ENCODE assay signal across 31 mouse cellular contexts in the genomic region with DNA sequence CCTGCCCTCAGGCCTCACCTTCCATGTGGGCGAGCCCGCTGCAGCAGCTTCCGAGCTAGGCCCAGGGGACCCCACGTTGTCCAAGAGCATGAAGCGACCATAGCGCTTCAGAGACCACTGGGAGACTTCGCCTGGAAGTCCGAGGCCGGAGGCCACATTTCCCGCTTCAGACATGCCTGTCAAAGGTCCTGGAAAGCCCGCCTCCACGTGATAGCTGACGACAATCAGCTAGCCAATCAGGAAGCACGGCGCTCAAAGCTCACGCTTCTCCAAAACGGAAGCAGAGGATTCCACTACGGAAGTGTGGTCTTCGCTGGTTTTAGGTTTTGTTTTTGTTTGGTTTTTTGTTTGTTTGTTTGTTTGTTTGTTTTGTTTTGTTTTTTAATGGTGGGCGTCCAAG. TPM values are rescaled to one million over a fixed set of nuclear protein-coding genes. Genes with fewer than 3 reads are reported as not detected.
DNase-seq lines count a peak whose midpoint lies in the region; ATAC-seq and TF ChIP-seq lines count a peak whose summit lies in the region.
"Had no signal": no experiment of that assay in that cellular context is flagged by ENCODE, and none has a peak within 500 bp of the region (broad histone marks: within the 10 kb centered on the region; RNA-seq: fewer than 3 reads in every experiment).

No protein-coding gene starts in this region.

- DNase-seq in liver (peak; percentile 34), MEL-GATA-1-ER (ENCODE audit: extremely low read depth, low read depth) (peak; percentile 85)
- DNase-seq in liver, postnatal 0 days = no peak
- DNase-seq in liver, embryonic 11.5 days (ENCODE audit: low spot score) = no peak
- peak; percentile 40 for DNase-seq in testis, postnatal 10 days (ENCODE audit: low spot score)
- no peak for DNase-seq in adrenal gland, postnatal 4 days (ENCODE audit: low spot score in 2 of 2)
- DNase-seq in cerebellum, adult 9-10 months = no peak
- no peak for DNase-seq in gastrocnemius, adult 2 months
- DNase-seq: adrenal gland, postnatal 25 days; cerebellum, adult 8-10 months; forebrain, postnatal 0 days; gastrocnemius, postnatal 10 days; heart, postnatal 14 days; kidney, adult 2 months; kidney, postnatal 4 days; lung, postnatal 36 days; right cerebral cortex, postnatal 14 days; thymus, adult 18-20 months; thymus, postnatal 36 days had no signal

- no peaks in the 10 kb centered on the region for H3K36me3 ChIP-seq in liver, postnatal 0 days (replicated peaks; ENCODE audit: insufficient read depth, low read length)
- H3K36me3 ChIP-seq in liver, embryonic 11.5 days (ENCODE audit: control insufficient read depth, insufficient read depth, low read length) = no peaks in the 10 kb centered on the region
- H3K36me3 ChIP-seq: embryonic facial prominence, embryonic 13.5 days; forebrain, embryonic 12.5 days; hindbrain, embryonic 10.5 days; hindbrain, embryonic 15.5 days; intestine, embryonic 15.5 days; limb, embryonic 12.5 days; midbrain, embryonic 13.5 days; neural tube, embryonic 13.5 days had no signal

- H3K9me3 ChIP-seq in liver, postnatal 0 days (ENCODE audit: low read length) = no peaks in the 10 kb centered on the region
- H3K9me3 ChIP-seq in liver, embryonic 11.5 days (ENCODE audit: control insufficient read depth, low read length) = no peaks in the 10 kb centered on the region
- H3K9me3 ChIP-seq: embryonic facial prominence, embryonic 13.5 days; forebrain, embryonic 12.5 days; hindbrain, embryonic 10.5 days; hindbrain, embryonic 15.5 days; intestine, embryonic 15.5 days; limb, embryonic 12.5 days; midbrain, embryonic 13.5 days; neural tube, embryonic 13.5 days had no signal

- H3K27me3 ChIP-seq in liver, postnatal 0 days (ENCODE audit: insufficient read depth, low read length) = no peaks in the 10 kb centered on the region
- no peaks in the 10 kb centered on the region for H3K27me3 ChIP-seq in liver, embryonic 11.5 days (replicated peaks; ENCODE audit: control insufficient read depth, insufficient read depth, low read length)
- H3K27me3 ChIP-seq: embryonic facial prominence, embryonic 13.5 days; forebrain, embryonic 12.5 days; hindbrain, embryonic 15.5 days; intestine, embryonic 15.5 days; limb, embryonic 12.5 days; midbrain, embryonic 13.5 days; neural tube, embryonic 13.5 days had no signal

- no peak overlapping the region for H3K4me2 ChIP-seq in liver, postnatal 0 days (ENCODE audit: low read depth, low read length)
- peak overlapping the region; percentile 27; the same call in 1 of the 2 replicates for H3K4me2 ChIP-seq in liver, embryonic 11.5 days
- H3K4me2 ChIP-seq: embryonic facial prominence, embryonic 13.5 days; forebrain, embryonic 12.5 days; hindbrain, embryonic 15.5 days; intestine, embryonic 15.5 days; limb, embryonic 12.5 days; midbrain, embryonic 13.5 days; neural tube, embryonic 13.5 days had no signal

- H3K4me3 ChIP-seq in liver, postnatal 0 days (ENCODE audit: low read depth, low read length) = no peak overlapping the region
- no peak overlapping the region for H3K4me3 ChIP-seq in liver, embryonic 11.5 days (ENCODE audit: low read depth, low read length)
- H3K4me3 ChIP-seq in gastrocnemius, adult 2 months = no peak overlapping the region
- H3K4me3 ChIP-seq: embryonic facial prominence, embryonic 13.5 days; forebrain, embryonic 12.5 days; hindbrain, embryonic 10.5 days; hindbrain, embryonic 15.5 days; intestine, embryonic 15.5 days; limb, embryonic 12.5 days; midbrain, embryonic 13.5 days; neural tube, embryonic 13.5 days had no signal

- no peak overlapping the region for H3K27ac ChIP-seq in liver, postnatal 0 days (ENCODE audit: low read depth)
- H3K27ac ChIP-seq in liver, embryonic 11.5 days (ENCODE audit: low read depth, low read length) = no peak overlapping the region
- H3K27ac ChIP-seq in gastrocnemius, adult 2 months = no peak overlapping the region
- H3K27ac ChIP-seq: embryonic facial prominence, embryonic 13.5 days; forebrain, embryonic 12.5 days; hindbrain, embryonic 10.5 days; hindbrain, embryonic 15.5 days; intestine, embryonic 15.5 days; kidney, postnatal 0 days; limb, embryonic 12.5 days; midbrain, embryonic 13.5 days; neural tube, embryonic 13.5 days had no signal

- intact Hi-C loops in gastrocnemius, adult 2 months (cut with DNase I) = no loop called here

- no peak for TF ChIP-seq CTCF in liver, postnatal 0 days (IDR thresholded peaks at IDR 0.05; ENCODE audit: low read depth)
- TF ChIP-seq CTCF in gastrocnemius, adult 2 months (IDR thresholded peaks at IDR 0.05) = no peak

- no peak for TF ChIP-seq EP300 in liver, postnatal 0 days (IDR thresholded peaks at IDR 0.05; ENCODE audit: low read depth)

- no peak overlapping the region for H3K9ac ChIP-seq in liver, postnatal 0 days (replicated peaks)
- H3K9ac ChIP-seq in liver, embryonic 11.5 days (ENCODE audit: low read depth, low read length) = no peak overlapping the region
- H3K9ac ChIP-seq: embryonic facial prominence, embryonic 13.5 days; forebrain, embryonic 12.5 days; forebrain, postnatal 0 days; hindbrain, embryonic 15.5 days; intestine, embryonic 15.5 days; limb, embryonic 12.5 days; midbrain, embryonic 13.5 days; neural tube, embryonic 13.5 days had no signal

- no peaks in the 10 kb centered on the region for H3K4me1 ChIP-seq in liver, postnatal 0 days (ENCODE audit: insufficient read depth)
- peaks cover 7% of the 10 kb centered on the region; the same call in 1 of the 2 replicates for H3K4me1 ChIP-seq in liver, embryonic 11.5 days (replicated peaks; ENCODE audit: control insufficient read depth, insufficient read depth, low read length)
- H3K4me1 ChIP-seq: embryonic facial prominence, embryonic 13.5 days; forebrain, embryonic 12.5 days; hindbrain, embryonic 10.5 days; hindbrain, embryonic 15.5 days; intestine, embryonic 15.5 days; limb, embryonic 12.5 days; midbrain, embryonic 13.5 days; neural tube, embryonic 13.5 days had no signal

- WGBS in liver, postnatal 0 days (ENCODE audit: insufficient replicate concordance) = 79% methylated on average over 20 of the region's 20 CpGs
- WGBS in liver, embryonic 11.5 days = 78% methylated on average over 20 of the region's 20 CpGs

- ATAC-seq in liver, postnatal 0 days = no peak
- no peak for ATAC-seq in liver, embryonic 11.5 days (replicated peaks; ENCODE audit: low FRiP score)
- ATAC-seq: forebrain, postnatal 0 days; intestine, embryonic 15.5 days; midbrain, embryonic 13.5 days; Patski had no signal

RNA-seq across cellular contexts. Expression of a gene that starts 2.4 kb away (rescaled TPM):
- 34.3 and 35.1 TPM in 2 replicates for polyA plus RNA-seq in liver, postnatal 0 days (2015; fragmentation: Nextera tagmentation; extraction: Ambion mirVana)
- 14.7 and 19.1 TPM in 2 replicates for polyA plus RNA-seq in liver, embryonic 11.5 days (2014; fragmentation: Nextera tagmentation; extraction: Ambion mirVana)
- total RNA-seq in adrenal gland, postnatal 4 days (2021) = 1 to 10 TPM; 3.2 to 4.3 TPM
- total RNA-seq in gastrocnemius, adult 2 months (2021) = not detected
- total RNA-seq: adrenal gland, postnatal 25 days; left cerebral cortex, postnatal 14 days had no signal
- polyA plus RNA-seq: small intestine, adult 2 months had no signal

Comparison
In these comparisons a context has a peak if more than half of its experiments do, and no peak if none do; other contexts are left out.
1. DNase-seq: peak in liver (single experiment), MEL-GATA-1-ER (single experiment) and testis, postnatal 10 days (single experiment); none in liver, postnatal 0 days (single experiment), liver, embryonic 11.5 days (single experiment), adrenal gland, postnatal 4 days (0 of 2), cerebellum, adult 9-10 months (single experiment) and gastrocnemius, adult 2 months (single experiment).
2. RNA of a gene that starts 2.4 kb away (total RNA-seq): 3.2 to 4.3 TPM in adrenal gland, postnatal 4 days; not detected in gastrocnemius, adult 2 months; every median in the first group is over 4 times any median in the second.